14 mouse cellular contexts compared by ENCODE assay signal in the genomic region with DNA sequence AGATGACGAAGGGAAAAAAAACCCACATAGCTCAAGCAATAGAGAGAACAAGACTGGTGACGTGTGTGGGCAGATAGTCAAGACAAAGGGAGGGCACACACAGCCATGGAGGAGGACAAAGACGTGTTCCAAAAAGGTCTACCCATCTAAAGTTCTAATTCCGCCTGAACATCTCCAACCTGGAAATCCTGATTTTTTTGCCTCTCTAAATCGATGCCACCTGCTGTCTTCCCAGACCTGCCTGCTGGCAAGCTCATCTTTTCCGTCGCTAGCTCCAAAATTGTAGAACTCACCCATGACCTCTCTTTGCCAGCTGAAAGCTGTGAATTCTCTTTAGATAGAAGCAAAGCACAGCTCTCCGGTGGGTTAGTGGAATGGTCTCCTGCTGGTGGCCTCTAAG.
"Had no signal": no experiment of that assay in that cellular context is flagged by ENCODE, and none has a peak within 500 bp of the region (broad histone marks: within the 10 kb centered on the region; RNA-seq: fewer than 3 reads in every experiment).

No protein-coding gene starts in this region.

- H3K4me3 ChIP-seq: limb, embryonic 13.5 days; liver, embryonic 15.5 days; midbrain, embryonic 15.5 days; neural tube, embryonic 12.5 days had no signal

- H3K4me1 ChIP-seq: limb, embryonic 13.5 days; liver, embryonic 15.5 days; midbrain, embryonic 15.5 days; neural tube, embryonic 12.5 days had no signal

- H3K27me3 ChIP-seq: limb, embryonic 13.5 days; liver, embryonic 15.5 days; midbrain, embryonic 15.5 days; neural tube, embryonic 12.5 days had no signal

- DNase-seq: kidney, adult 9 months; left cerebral cortex, postnatal 4 days; lung, adult 2 months; lung, postnatal 36 days; retina, postnatal 1 day; right cerebral cortex, postnatal 4 days; spleen, adult 18-20 months; thymus, adult 18-20 months; thymus, postnatal 25 days had no signal

- H3K27ac ChIP-seq: kidney, postnatal 0 days; limb, embryonic 13.5 days; liver, embryonic 15.5 days; midbrain, embryonic 15.5 days; neural tube, embryonic 12.5 days had no signal
